Mouse (Mus musculus): ENCODE measurements around the gene Rabgap1.
"Not testable (repeated sequence)": the region's sequence is repeated elsewhere in the genome, so short reads cannot be mapped to it uniquely, and the experiment has no call there.

The Rabgap1 gene

DNA sequence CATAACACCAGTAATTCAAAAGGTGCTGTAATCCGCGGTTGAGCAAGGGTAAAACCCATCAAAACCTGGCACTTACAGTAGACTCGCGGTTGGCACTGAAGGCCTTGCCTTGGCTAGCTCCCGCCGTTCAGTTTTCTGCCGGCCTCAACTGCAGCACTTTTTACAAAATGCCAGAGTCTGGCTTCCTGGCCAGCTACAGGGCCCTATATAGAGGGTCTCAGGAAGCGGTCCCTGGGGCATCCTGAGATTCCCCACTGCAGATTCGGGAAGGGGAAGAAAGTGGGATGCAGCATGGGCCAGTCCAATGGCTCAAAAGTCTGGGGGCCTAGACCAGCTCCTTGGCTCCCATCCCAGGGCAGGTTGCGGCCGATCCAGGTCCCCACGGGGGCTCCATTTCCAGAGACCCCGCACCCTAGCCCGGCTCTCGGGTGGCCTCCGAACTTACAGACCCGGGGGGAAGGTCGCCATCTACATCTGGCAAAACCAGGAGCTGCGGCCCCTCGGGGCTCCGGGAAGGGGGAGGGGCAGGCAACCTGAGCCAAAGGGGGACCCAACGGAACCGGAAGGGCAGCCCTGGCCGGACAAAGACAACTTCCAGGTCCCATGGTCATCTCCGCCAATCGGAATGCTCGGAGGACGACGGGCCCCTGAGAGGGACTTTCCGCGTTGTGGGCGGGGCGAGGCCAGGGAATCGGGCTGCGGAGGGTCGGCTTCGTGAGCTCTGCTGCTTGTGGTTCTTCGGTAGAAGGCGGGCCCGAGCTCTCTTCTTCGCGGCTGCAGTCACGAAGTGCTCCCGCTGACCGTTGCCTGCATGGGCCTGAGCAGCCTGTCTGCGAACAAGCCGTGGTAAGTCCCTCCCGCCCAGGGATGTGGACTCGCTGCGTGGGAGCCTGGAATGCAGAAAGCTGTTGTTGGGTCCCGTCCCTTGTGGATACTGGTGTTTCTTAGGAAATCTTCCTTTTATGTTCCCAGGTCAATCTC is at the start of gene Rabgap1, which contains the start of the genes Zbtb26 and Zbtb6:
TSS of gene Rabgap1 (plus strand) at position 669 of the 981 bp plus-strand sequence.
TSS of gene Zbtb26 (minus strand) at position 525 of the 981 bp plus-strand sequence.
TSS of gene Zbtb6 (minus strand) at position 561 of the 981 bp plus-strand sequence.
- DNase-seq, result peak; percentile 91

DNA sequence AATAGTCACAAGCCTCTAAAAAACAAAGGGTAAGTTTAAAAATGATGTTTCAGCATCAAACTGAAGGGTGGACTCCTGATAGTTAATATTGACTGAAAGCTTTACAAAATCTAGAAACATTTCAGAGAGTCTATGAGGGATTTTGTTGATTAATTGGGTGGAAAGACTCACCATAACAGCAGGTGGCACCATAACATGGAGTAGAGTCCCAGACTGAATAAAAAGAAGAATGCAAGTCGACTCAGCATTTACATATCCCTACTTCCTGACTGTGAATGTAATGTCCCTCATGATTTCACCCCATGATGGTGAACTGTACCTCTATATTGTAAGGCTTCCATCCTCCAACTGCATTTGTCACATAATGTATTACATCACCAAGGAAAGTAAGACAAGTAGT is 47.5 kb upstream of the Rabgap1 start:
- DNase-seq, result no peak

DNA sequence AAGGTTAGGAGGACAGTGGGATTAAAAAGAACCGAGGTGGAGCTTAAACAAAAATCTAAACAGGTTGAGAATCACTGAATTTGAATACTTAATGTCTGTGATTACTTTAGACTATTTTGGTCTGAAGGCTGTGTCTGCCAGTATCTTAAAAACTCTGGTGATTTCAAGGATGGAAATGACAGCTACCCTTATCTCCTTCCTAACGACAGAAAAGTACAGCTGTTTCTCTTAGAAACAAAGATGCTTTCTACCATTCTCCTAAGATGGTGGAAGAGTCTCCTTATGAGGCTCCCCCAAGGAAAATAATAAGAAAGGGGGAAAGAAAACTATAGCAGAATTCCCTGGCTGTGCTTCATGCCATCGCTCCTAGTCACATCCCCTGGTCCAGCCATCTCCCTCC is 21.2 kb upstream of the Rabgap1 start:
- DNase-seq, result no peak

- DNase-seq, result peak; percentile 94
These were observed 20.5 kb upstream of the Rabgap1 start, which contains the start of gene Rc3h2 for GRCm38 (mm10) chr2:37422306-37423304. TSS of gene Rc3h2 (minus strand) at chr2:37422903.

GRCm38 (mm10) chr2:37423671-37424070 is 19.4 kb upstream of the Rabgap1 start:
- DNase-seq, result no peak

GRCm38 (mm10) chr2:37430593-37431464 is 12.2 kb upstream of the Rabgap1 start:
- DNase-seq, result peak; percentile 79

DNA sequence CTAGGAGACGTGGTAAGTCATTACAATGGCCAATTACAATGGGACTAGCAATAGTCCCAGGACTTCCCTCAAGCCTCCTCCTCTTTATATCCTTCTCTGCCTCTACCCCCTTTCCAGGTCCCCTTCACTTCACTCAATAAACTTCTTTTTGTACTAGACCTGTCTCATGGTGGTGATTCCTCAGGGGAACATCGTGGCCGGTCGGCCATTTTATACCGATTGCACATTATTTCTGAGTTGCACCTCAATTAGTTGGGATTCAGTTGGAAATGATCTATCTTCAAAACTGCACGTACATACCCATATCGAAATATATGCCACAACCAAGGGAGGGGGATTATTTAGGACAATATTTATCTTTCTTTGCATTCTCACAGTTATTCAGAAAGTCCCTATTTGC is 11.5 kb upstream of the Rabgap1 start:
- no peak for DNase-seq

GRCm38 (mm10) chr2:37451667-37452375 is 8.7 kb downstream of the Rabgap1 start:
- DNase-seq, result peak; percentile 92

- peak; percentile 35 for DNase-seq
These were observed 9.3 kb downstream of the Rabgap1 start for GRCm38 (mm10) chr2:37452376-37452760.

DNA sequence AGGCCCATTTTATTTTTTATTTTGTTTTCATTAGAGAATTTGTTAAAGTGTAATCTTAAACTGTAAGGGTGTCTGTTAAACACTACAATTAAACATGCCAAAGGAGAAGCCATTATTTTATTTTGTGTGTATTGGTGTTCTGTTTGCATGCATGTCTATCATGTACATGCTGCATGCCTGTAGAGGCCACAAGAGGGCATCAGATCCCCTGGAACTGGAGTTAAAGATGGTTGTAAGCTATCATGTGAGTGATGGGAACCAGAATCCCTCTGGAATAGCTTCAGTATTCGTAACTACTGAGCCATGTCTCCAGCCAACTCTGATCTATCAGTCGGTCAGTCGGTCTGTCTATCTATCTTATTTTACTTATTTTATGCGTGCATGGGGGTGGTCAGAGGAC is 17.6 kb downstream of the Rabgap1 start:
- DNase-seq, result no peak

DNA sequence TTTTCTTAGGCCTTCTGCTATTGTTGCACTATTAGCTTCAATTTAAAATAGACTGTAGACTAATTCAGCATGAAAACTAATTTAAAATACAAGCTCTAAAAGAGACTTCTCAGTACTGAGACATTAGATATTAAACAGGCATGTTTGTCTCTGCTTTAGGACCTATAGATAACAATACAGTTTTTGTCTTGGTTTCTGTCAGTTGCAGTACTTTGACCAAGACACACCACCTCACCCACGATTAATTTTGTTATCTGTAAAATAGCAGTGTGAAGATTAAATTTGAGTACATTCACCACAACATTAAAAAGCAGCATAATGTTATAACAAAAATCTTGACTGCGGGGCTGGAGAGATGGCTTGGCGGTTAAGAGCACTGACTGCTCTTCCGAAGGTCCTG is 23.2 kb downstream of the Rabgap1 start:
- DNase-seq, result no peak

- DNase-seq, result no peak
These were observed 36.5 kb downstream of the Rabgap1 start for GRCm38 (mm10) chr2:37479559-37479958.

GRCm38 (mm10) chr2:37480039-37480438 is 37.0 kb downstream of the Rabgap1 start:
- no peak for DNase-seq

- no peak for DNase-seq
These were observed 41.1 kb downstream of the Rabgap1 start for GRCm38 (mm10) chr2:37484165-37484564.

DNA sequence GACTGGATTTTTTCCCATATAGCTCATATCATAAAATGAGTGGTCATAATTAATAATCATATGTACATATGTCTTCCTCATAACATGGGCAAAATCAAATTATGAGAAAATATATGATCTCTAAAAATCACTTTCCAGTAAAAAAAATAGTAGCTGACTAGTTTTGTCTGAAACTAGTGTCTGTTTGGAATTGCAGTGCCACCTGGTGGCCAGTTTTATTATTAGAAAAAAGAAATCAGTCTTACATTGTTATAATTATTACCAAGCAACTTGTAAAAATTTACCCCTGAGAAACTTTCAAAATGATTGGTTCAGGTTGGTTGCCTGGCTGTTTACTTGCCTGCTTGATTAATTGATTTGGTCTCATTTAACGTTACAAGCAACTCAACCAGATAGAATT is 42.3 kb downstream of the Rabgap1 start:
- DNase-seq, result no peak

- no peak for DNase-seq
These were observed 43.3 kb downstream of the Rabgap1 start for GRCm38 (mm10) chr2:37486408-37486807.

GRCm38 (mm10) chr2:37488956-37489355 is 45.9 kb downstream of the Rabgap1 start:
- DNase-seq, result no peak

DNA sequence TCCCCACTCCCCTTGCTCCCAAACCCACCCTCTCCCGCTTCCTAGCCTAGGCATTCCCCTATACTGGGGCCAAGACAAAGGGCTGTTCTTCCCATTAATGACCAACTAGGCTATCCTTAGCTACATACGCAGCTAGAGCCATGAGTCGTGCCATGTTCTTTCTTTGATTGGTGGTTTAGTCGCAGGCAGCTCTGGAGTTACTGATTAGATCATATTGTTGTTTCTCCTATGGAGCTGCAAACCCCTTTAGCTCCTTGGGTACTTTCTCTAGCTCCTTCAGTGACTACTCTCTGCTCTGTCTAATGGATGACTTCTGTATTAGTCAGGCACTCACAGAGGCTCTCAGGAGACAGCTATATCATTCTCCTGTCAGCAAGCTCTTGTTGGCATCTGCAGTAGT is 54.2 kb downstream of the Rabgap1 start:
- no peak for DNase-seq

DNA sequence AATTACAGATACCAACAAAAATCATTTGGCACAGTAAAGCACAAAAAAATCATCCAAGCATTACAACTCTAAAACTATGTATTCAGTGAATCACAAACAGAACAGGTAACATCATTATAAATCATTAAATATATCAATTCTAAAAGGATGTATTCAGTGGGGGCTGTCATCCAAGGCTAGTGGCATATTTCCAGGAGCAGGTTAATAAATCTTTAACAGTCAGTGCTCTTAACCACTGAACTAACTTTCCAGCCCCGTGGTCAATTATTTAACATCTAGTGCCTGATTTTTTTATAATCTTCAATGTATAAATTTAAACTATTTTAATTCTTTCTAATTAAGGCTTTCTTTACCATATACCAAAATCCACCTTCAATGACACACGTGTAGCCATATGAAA is 62.8 kb downstream of the Rabgap1 start:
- DNase-seq, result not testable (repeated sequence)

DNA sequence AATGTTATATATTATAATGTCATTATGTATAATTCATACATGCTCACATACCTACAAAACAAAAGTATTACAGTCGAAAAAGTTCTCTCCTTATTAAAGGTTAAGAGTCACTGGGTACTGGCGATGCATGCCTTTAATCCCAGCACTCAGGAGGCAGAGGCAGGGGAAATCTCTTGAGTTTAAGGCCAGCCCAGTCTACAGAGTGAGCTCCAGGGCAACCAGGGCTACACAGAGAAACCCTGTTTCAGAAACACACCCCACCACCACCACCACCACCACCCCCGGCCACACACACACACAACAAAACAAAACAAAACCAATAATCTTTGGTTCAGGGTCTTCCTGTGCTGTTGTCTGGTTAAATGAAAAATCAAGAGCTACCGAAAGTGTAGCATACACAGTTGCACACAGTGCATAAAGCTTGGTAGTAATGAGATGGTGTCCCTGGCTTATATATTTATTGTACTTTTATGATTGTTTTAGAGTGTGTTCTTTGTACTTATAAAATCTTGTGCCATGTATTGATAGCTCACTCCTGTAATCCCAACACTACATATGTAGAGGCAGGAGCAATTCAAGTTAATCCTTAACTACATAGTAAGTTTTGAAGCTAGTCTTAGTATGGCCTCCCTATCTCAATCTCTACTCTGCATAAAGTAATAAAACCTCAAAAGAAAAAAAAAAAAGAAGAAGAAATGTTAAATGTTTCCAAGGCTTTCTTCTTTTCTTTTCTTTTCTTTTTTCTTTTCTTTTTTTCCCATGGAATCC is 68.2 kb downstream of the Rabgap1 start:
- DNase-seq, result no peak

Measured in cerebellum, adult 11 months (tissue).